Mouse (Mus musculus) kidney, postnatal 4 days (tissue): ENCODE data around the gene Tmem17.

ENCODE experiments used
- DNase-seq, 2 experiments: peaks; one replicate each; pipeline ENCODE4 v3.0.0; 2021; ENCODE audit warnings: mixed read lengths in 2 of 2

The Tmem17 gene

GRCm38 (mm10) chr11:22512038-22513001 lies at the start of gene Tmem17:
Gene Tmem17, plus strand, starts transcription at chr11:22512088.
- DNase-seq = peak; percentile 93 to 95

DNA sequence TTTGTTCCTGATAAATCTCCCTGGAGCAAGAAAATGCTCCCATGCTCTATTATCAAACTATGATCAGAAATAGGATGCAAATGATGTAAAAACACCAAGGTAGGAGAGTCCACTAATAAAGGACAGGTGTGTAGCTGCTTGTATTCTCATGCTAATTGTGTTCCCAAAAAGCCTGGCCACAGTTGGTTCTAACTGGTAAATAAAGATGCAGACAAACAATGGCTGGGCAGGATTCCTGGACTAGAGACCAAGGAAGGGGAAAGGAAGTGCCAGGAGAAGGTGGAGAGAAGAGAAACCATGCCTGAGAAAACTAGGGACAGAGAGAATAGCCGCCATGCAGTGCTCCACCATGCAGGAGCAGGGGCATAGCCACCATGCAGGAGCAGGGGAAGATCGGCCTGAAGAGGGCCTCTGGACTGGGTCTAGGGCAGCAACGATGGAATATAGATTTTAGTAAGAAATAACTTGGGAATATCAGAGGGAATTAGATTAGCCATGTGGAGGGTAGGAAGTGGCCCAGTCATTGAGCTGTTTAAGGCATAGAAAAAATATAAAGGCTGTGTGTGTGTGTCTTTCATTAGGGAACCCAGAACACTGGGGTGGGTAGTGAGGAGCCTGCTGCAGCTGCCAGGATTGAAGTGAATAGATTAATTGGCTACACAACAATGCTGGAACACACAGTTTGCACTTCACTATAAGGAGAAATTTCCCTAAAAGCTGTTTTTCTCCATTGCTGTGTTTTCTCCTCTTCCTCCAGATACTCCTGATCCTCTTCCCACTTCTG lies 31.9 kb upstream of the Tmem17 start:
- DNase-seq = no peak

GRCm38 (mm10) chr11:22481639-22482361 lies 30.1 kb upstream of the Tmem17 start:
- no peak for DNase-seq

- no peak for DNase-seq
Observed at GRCm38 (mm10) chr11:22482362-22482760, 29.5 kb upstream of the Tmem17 start.

DNA sequence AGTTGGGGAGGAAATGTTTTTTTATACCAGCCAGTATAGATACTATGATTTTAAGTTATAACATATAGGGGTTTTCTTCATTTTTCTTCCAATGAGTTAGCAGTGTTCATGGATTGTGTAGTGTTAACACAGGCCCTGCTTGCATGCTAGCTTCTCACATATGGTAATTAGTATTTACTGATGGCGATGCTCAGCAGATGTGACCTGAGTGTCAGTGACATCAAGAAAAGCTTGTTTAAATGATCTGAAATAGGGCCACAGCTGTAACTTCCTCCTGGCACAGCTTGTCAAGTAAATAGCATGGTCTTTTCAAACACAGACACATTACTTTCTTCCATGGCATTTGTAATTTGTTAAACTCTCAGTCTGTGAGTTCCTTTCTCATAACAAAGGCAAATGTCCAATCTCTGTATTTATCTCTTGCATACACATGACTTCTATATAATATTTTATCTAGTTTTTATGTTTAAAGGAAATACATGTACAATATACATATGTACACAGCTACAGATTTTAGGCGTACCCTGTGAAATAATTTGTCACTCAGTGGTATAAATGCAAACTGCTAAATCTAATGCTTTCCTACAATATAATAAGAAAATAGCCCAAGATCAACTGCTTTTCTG lies 18.1 kb upstream of the Tmem17 start:
- DNase-seq = no peak

- DNase-seq = no peak
Observed at GRCm38 (mm10) chr11:22494941-22495340, 16.9 kb upstream of the Tmem17 start.

DNA sequence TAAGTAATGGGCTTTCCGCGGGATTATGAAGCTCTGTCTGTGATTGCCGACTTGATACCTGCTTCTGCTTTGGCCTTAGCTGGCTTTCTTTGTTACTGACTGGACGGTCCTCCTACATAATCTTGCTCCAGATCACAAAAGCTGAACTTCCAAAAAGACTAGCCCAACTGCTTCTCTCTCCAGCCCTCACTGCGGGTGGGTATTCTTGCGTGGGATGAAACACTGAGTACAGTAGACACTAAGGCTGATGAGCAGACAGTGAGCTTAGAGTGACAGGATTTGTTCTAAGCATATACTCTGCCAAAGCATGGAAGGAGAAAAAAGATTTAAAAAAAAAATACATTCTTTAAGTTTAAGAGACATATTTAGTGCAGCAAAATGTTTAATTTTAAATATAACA lies 12.5 kb upstream of the Tmem17 start:
- DNase-seq = no peak

GRCm38 (mm10) chr11:22499886-22500285 lies 12.0 kb upstream of the Tmem17 start:
- DNase-seq = no peak

DNA sequence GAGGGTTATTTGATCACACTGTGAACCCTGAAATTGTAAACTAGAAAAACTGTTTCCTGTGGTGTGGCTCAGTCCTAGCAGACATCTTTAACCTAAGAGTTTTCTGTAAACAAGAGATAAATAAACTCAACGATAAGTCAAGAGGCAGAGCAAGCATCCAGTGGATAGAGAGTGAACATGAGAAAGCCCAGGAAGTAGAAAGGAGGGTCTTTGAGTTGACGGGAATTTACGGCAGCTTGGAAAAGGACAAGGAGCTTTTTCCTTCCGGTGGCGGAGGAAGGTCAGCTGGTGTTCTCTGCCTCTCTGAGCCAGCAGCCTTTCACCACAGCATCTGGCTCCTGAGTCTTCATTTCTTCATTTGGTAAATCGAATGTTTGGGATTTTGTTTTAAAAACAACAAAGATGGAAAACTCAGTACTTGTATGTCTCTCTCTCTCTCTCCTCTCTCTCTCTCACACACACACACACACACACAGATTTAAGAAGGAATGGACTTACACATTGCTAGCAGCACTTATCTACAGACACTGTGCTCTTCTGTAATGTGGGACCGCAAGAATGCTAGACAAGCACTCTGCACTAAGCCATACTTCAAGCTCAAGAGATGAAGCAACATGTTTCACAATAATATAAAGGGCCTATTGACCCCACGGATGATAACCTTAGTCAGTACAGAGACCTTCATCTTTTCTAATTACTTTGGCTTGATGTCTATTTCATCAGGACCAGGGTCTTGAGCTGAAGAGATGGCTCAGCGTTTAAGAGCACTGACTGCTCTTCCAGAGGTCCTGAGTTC lies 10.9 kb upstream of the Tmem17 start:
- peak in 1 of 2 experiments; percentile 7 for DNase-seq

GRCm38 (mm10) chr11:22513075-22513474 lies 1.2 kb downstream of the Tmem17 start:
- peak; percentile 6 to 27 for DNase-seq

- DNase-seq = no peak
Observed at GRCm38 (mm10) chr11:22515061-22515460, 3.2 kb downstream of the Tmem17 start.

- no peak for DNase-seq
Observed at GRCm38 (mm10) chr11:22518445-22518844, 6.6 kb downstream of the Tmem17 start.

DNA sequence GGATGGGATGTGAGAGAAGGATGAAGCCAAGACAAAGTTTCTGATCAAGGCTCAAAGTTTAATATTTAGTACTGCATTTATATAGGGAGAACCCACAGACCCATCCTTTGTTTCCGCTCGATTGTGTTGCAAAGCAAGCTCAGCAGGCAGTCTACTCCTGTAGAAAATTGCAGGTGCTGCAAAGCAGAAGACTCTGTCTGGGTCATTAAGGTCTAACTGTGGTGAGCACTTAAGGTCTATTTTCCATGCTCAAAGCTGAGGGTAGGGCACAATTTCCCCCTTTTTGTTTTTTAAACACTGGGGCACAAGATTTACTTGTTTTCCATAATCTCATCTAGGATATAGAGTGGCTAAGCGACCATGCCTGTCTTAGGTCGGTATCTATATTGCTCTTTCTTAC lies 8.4 kb downstream of the Tmem17 start:
- no peak for DNase-seq

GRCm38 (mm10) chr11:22524606-22525005 lies 12.7 kb downstream of the Tmem17 start:
- DNase-seq = no peak

GRCm38 (mm10) chr11:22540600-22540999 lies 28.7 kb downstream of the Tmem17 start:
- no peak for DNase-seq

- DNase-seq = no peak
Observed at GRCm38 (mm10) chr11:22560061-22560460, 48.2 kb downstream of the Tmem17 start.

GRCm38 (mm10) chr11:22560503-22561328 lies 48.8 kb downstream of the Tmem17 start:
- peak; percentile 73 to 87 for DNase-seq

- DNase-seq = no peak
Observed at GRCm38 (mm10) chr11:22561329-22561592, 49.4 kb downstream of the Tmem17 start.

- DNase-seq = no peak
Observed at GRCm38 (mm10) chr11:22563706-22564105, 51.8 kb downstream of the Tmem17 start.

DNA sequence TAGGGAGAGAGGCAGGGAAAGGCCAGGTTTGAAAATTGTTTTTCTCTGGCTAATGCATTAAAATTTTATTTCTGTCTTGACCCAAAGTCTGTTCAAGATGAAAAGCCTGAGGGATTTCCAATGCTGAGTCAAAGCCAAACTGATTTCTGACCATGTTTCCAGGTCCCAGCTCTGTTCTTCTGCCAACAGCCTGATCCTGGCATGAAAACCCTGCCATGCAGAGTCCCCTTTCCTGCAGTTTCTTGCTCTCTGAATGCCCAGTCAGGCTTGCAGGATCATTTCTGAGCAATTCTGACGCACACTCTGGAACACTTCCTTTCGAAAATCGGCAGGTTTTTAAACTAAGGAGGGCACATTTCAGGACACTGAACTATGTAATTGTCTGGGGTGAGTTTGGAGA lies 52.8 kb downstream of the Tmem17 start:
- DNase-seq = no peak
